In the genomic region with DNA sequence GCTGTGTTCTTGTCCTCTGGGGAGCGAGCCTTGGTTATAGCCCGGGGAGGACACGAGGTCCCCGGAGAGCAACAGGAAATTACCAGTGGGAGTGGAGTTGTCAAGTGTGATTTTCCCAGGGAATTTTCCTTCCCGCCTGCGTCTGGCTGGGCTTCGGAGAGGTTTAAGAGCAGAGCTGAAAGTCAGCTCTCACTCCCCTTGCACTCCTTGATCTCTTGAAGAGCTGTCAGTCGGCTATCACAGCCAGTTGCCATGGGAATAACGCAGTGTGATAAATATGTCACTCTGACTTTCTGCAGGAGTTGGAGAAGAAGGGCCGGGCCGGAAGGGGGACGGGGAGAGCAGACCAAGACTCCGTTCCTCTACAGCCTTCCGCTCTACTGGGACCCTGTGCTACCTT, we compare ENCODE assay signal across 9 mouse cellular contexts. TPM values are rescaled to one million over a fixed set of nuclear protein-coding genes. Genes with fewer than 3 reads are reported as not detected.
A peak's percentile ranks its signal among the peaks of the same experiment; 100 is the strongest.
DNase-seq lines count a peak whose midpoint lies in the region; ATAC-seq and TF ChIP-seq lines count a peak whose summit lies in the region.
"Had no signal": no experiment of that assay in that cellular context is flagged by ENCODE, and none has a peak within 500 bp of the region (broad histone marks: within the 10 kb centered on the region; RNA-seq: fewer than 3 reads in every experiment).

No protein-coding gene starts in this region.

- no peak overlapping the region for H3K4me3 ChIP-seq in forebrain, embryonic 14.5 days (ENCODE audit: low read depth, low read length)
- H3K4me3 ChIP-seq in forebrain, embryonic 12.5 days (replicated peaks): no peak overlapping the region
- H3K4me3 ChIP-seq in lung, postnatal 0 days (ENCODE audit: low read depth, low read length): no peak overlapping the region

- H3K27me3 ChIP-seq in forebrain, embryonic 14.5 days (replicated peaks; ENCODE audit: control insufficient read depth, insufficient read depth, low read length): no peaks in the 10 kb centered on the region
- H3K27me3 ChIP-seq in forebrain, embryonic 12.5 days: no peaks in the 10 kb centered on the region
- no peaks in the 10 kb centered on the region for H3K27me3 ChIP-seq in lung, postnatal 0 days (replicated peaks; ENCODE audit: insufficient read depth, low read length)

- no peak overlapping the region for H3K9ac ChIP-seq in forebrain, embryonic 14.5 days (ENCODE audit: low read length)
- H3K9ac ChIP-seq in forebrain, embryonic 12.5 days: no peak overlapping the region
- H3K9ac ChIP-seq in lung, postnatal 0 days (replicated peaks; ENCODE audit: low read depth): no peak overlapping the region

- H3K36me3 ChIP-seq in forebrain, embryonic 14.5 days (ENCODE audit: control insufficient read depth, insufficient read depth, low read length): no peaks in the 10 kb centered on the region
- H3K36me3 ChIP-seq in forebrain, embryonic 12.5 days (replicated peaks): no peaks in the 10 kb centered on the region
- H3K36me3 ChIP-seq in lung, postnatal 0 days (ENCODE audit: insufficient read depth, low read length): no peaks in the 10 kb centered on the region

- no peaks in the 10 kb centered on the region for H3K9me3 ChIP-seq in forebrain, embryonic 14.5 days (replicated peaks; ENCODE audit: control insufficient read depth, low read length)
- no peaks in the 10 kb centered on the region for H3K9me3 ChIP-seq in forebrain, embryonic 12.5 days
- no peaks in the 10 kb centered on the region for H3K9me3 ChIP-seq in lung, postnatal 0 days (ENCODE audit: low read length)

- no peak overlapping the region for H3K27ac ChIP-seq in forebrain, embryonic 14.5 days (ENCODE audit: low read depth, low read length)
- no peak overlapping the region for H3K27ac ChIP-seq in forebrain, embryonic 12.5 days
- H3K27ac ChIP-seq in lung, postnatal 0 days (ENCODE audit: low read length): no peak overlapping the region

- 72% methylated on average over 14 of the region's 14 CpGs for WGBS in forebrain, embryonic 14.5 days
- 64% methylated on average over 14 of the region's 14 CpGs for WGBS in forebrain, embryonic 12.5 days
- 10% methylated on average over 14 of the region's 14 CpGs for WGBS in lung, postnatal 0 days

- TF ChIP-seq CTCF in lung, postnatal 0 days (IDR thresholded peaks at IDR 0.05): no peak

- no peak; the same call in 1 of the 2 replicates for ATAC-seq in forebrain, embryonic 14.5 days
- ATAC-seq in forebrain, embryonic 12.5 days (ENCODE audit: low FRiP score): no peak
- ATAC-seq in lung, postnatal 0 days: peak; percentile 73

- H3K4me1 ChIP-seq in forebrain, embryonic 14.5 days (ENCODE audit: control insufficient read depth, insufficient read depth, low read length): no peaks in the 10 kb centered on the region
- H3K4me1 ChIP-seq in forebrain, embryonic 12.5 days: peaks cover 12% of the 10 kb centered on the region; the same call in 1 of the 2 replicates
- H3K4me1 ChIP-seq in lung, postnatal 0 days (ENCODE audit: insufficient read depth, low read depth, low read length): 0 out of 2 replicates have a peak, but pooled peaks cover 4% of the 10 kb centered on the region

- TF ChIP-seq EP300 in lung, postnatal 0 days (IDR thresholded peaks at IDR 0.05): 0 out of 2 replicates have a peak, but pooled peaks have one; percentile 15

- intact Hi-C loops in heart, postnatal 14 days (cut with DNase I): no loop called here
- intact Hi-C loops in left cerebral cortex, postnatal 4 days (cut with DNase I): no loop called here

- H3K4me2 ChIP-seq in forebrain, embryonic 14.5 days (ENCODE audit: low read length): no peak overlapping the region
- H3K4me2 ChIP-seq in forebrain, embryonic 12.5 days: no peak overlapping the region
- H3K4me2 ChIP-seq in lung, postnatal 0 days (replicated peaks; ENCODE audit: low read depth, low read length): no peak overlapping the region

- DNase-seq in forebrain, embryonic 14.5 days (ENCODE audit: low spot score): peak; percentile 20
- DNase-seq in brain, adult 2 months (ENCODE audit: low read depth, low spot score): peak; percentile 12
- peak; percentile 13 to 19 for DNase-seq in heart, postnatal 14 days
- DNase-seq in lung, postnatal 0 days (ENCODE audit: low spot score): peak; percentile 33
- DNase-seq in left cerebral cortex, postnatal 4 days: no peak
- DNase-seq in right cerebral cortex, postnatal 14 days: no peak
- no peak for DNase-seq in spleen, postnatal 10 days (ENCODE audit: low spot score in 2 of 2)
- DNase-seq: cerebellum, adult 11-12 months had no signal

RNA-seq across cellular contexts. Expression of a gene that starts 55.3 kb away (rescaled TPM):
- polyA plus RNA-seq in forebrain, embryonic 14.5 days (2014; fragmentation: Nextera tagmentation; extraction: Ambion mirVana): 25.9 and 27.3 TPM in 2 replicates
- polyA plus RNA-seq in forebrain, embryonic 12.5 days (2016; fragmentation: Nextera tagmentation; extraction: Ambion mirVana): 23.7 and 30.2 TPM in 2 replicates
- total RNA-seq in heart, postnatal 14 days (2021): 1 to 10 TPM; 5.4 to 5.5 TPM
- polyA plus RNA-seq in lung, postnatal 0 days (2015; fragmentation: Nextera tagmentation; extraction: Ambion mirVana): 10.7 and 12.5 TPM in 2 replicates
- total RNA-seq in left cerebral cortex, postnatal 4 days (2021): 10 to 100 TPM; 11.2 to 11.8 TPM

RNA-seq across cellular contexts. Expression of a gene that starts 55.4 kb away (rescaled TPM):
- polyA plus RNA-seq in forebrain, embryonic 14.5 days (2014; fragmentation: Nextera tagmentation; extraction: Ambion mirVana): 1,393 and 1,470 TPM in 2 replicates
- 921 and 969 TPM in 2 replicates for polyA plus RNA-seq in forebrain, embryonic 12.5 days (2016; fragmentation: Nextera tagmentation; extraction: Ambion mirVana)
- total RNA-seq in heart, postnatal 14 days (2021): 100 to 1,000 TPM; 331 to 352 TPM
- polyA plus RNA-seq in lung, postnatal 0 days (2015; fragmentation: Nextera tagmentation; extraction: Ambion mirVana): 646 and 687 TPM in 2 replicates
- 100 to 1,000 TPM; 335 to 344 TPM for total RNA-seq in left cerebral cortex, postnatal 4 days (2021)

Comparison
In these comparisons a context has a peak if more than half of its experiments do, and no peak if none do; other contexts are left out.
1. DNase-seq: peak in forebrain, embryonic 14.5 days (single experiment), brain, adult 2 months (single experiment), heart, postnatal 14 days (2 of 2) and lung, postnatal 0 days (single experiment); none in left cerebral cortex, postnatal 4 days (single experiment), right cerebral cortex, postnatal 14 days (single experiment) and spleen, postnatal 10 days (0 of 2).